Mouse (Mus musculus) cerebellum, adult 18-20 months (tissue): ENCODE measurements around the gene Idnk.

Source experiments
- DNase-seq, 2 experiments: peaks; one replicate each; pipeline ENCODE4 v3.0.0; 2021

The Idnk gene

GRCm38 (mm10) chr13:58147760-58148159 is 9.7 kb upstream of the Idnk start:
- no peak for DNase-seq

GRCm38 (mm10) chr13:58148256-58148831 is 9.1 kb upstream of the Idnk start:
- DNase-seq = peak; percentile 56 to 64

- peak; percentile 28 to 29 for DNase-seq
These were observed 8.4 kb upstream of the Idnk start for GRCm38 (mm10) chr13:58149033-58149558.

- DNase-seq = no peak
These were observed 7.8 kb upstream of the Idnk start for GRCm38 (mm10) chr13:58149629-58150028.

GRCm38 (mm10) chr13:58150442-58150841 is 7.0 kb upstream of the Idnk start:
- no peak for DNase-seq

- DNase-seq = no peak
These were observed 1.4 kb upstream of the Idnk start for GRCm38 (mm10) chr13:58156031-58156430.

GRCm38 (mm10) chr13:58157036-58157435 is 413 bp upstream of the Idnk start:
- peak; percentile 25 to 44 for DNase-seq

GRCm38 (mm10) chr13:58158099-58158912 is 857 bp downstream of the Idnk start:
- DNase-seq = peak; percentile 85 to 86

- DNase-seq = no peak
These were observed 3.3 kb downstream of the Idnk start for GRCm38 (mm10) chr13:58160761-58161160.

- no peak for DNase-seq
These were observed 5.9 kb downstream of the Idnk start for GRCm38 (mm10) chr13:58163343-58163742.

GRCm38 (mm10) chr13:58168119-58168518 is 10.7 kb downstream of the Idnk start:
- DNase-seq = no peak

- DNase-seq = no peak
These were observed 18.7 kb downstream of the Idnk start for GRCm38 (mm10) chr13:58176105-58176504.

- peak; percentile 94 to 100 for DNase-seq
These were observed 20.2 kb downstream of the Idnk start for GRCm38 (mm10) chr13:58177511-58178208.

GRCm38 (mm10) chr13:58181607-58182551 is 24.4 kb downstream of the Idnk start:
- DNase-seq = no peak

- DNase-seq = no peak
These were observed 26.7 kb downstream of the Idnk start for GRCm38 (mm10) chr13:58184111-58184510.

GRCm38 (mm10) chr13:58186281-58186680 is 28.8 kb downstream of the Idnk start:
- DNase-seq = no peak

- no peak for DNase-seq
These were observed 30.3 kb downstream of the Idnk start for GRCm38 (mm10) chr13:58187751-58188150.

- peak; percentile 89 to 92 for DNase-seq
These were observed 31.0 kb downstream of the Idnk start for GRCm38 (mm10) chr13:58188412-58188811.

GRCm38 (mm10) chr13:58189473-58189872 is 32.0 kb downstream of the Idnk start:
- DNase-seq = no peak

- no peak for DNase-seq
These were observed 34.1 kb downstream of the Idnk start for GRCm38 (mm10) chr13:58191516-58191915.

- DNase-seq = no peak
These were observed 34.7 kb downstream of the Idnk start for GRCm38 (mm10) chr13:58192146-58192545.

- DNase-seq = no peak
These were observed 35.8 kb downstream of the Idnk start for GRCm38 (mm10) chr13:58193221-58193620.
